ENCODE assay signal across 22 mouse cellular contexts in the genomic region with DNA sequence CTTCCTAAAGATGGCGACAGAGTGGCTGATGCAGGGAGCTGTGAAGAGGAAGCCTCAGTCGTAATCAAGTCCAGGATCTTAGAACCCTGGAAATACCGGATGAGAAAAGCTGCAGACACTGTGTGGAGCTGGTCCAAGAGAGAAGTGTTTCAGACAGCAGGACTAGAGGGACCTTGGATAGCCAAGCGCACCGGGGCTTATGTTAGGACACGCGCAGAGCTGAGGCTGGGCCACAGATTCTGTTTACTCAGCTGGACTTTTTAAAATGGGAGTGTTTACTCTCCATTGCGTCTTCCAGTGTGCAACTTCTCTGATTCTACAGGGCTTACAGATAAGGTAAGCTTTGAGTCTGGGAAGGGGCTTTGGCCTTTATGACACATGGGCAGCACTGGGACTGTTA.
"Had no signal": no experiment of that assay in that cellular context is flagged by ENCODE, and none has a peak within 500 bp of the region (broad histone marks: within the 10 kb centered on the region; RNA-seq: fewer than 3 reads in every experiment).

No protein-coding gene starts in this region.

- H3K4me2 ChIP-seq: limb, embryonic 13.5 days; liver, embryonic 12.5 days; liver, embryonic 15.5 days; midbrain, embryonic 13.5 days; neural tube, embryonic 13.5 days; stomach, embryonic 15.5 days had no signal

- H3K36me3 ChIP-seq: limb, embryonic 10.5 days; limb, embryonic 13.5 days; liver, embryonic 12.5 days; liver, embryonic 15.5 days; midbrain, embryonic 13.5 days; neural tube, embryonic 13.5 days; stomach, embryonic 15.5 days had no signal

- H3K4me3 ChIP-seq: layer of hippocampus, adult 2 months; limb, embryonic 10.5 days; limb, embryonic 13.5 days; liver, embryonic 12.5 days; liver, embryonic 15.5 days; midbrain, embryonic 13.5 days; myocyte; neural tube, embryonic 13.5 days; stomach, embryonic 15.5 days had no signal

- H3K9ac ChIP-seq: limb, embryonic 13.5 days; liver, embryonic 12.5 days; liver, embryonic 15.5 days; midbrain, embryonic 13.5 days; neural tube, embryonic 13.5 days; stomach, embryonic 15.5 days had no signal

- H3K4me1 ChIP-seq: limb, embryonic 10.5 days; limb, embryonic 13.5 days; liver, embryonic 12.5 days; liver, embryonic 15.5 days; midbrain, embryonic 13.5 days; neural tube, embryonic 13.5 days; stomach, embryonic 15.5 days had no signal

- H3K9me3 ChIP-seq: limb, embryonic 10.5 days; limb, embryonic 13.5 days; liver, embryonic 12.5 days; liver, embryonic 15.5 days; midbrain, embryonic 13.5 days; neural tube, embryonic 13.5 days; stomach, embryonic 15.5 days had no signal

- ATAC-seq: liver, embryonic 12.5 days; lung, postnatal 0 days; midbrain, embryonic 13.5 days; midbrain, embryonic 16.5 days had no signal

- H3K27me3 ChIP-seq: limb, embryonic 13.5 days; liver, embryonic 12.5 days; liver, embryonic 15.5 days; midbrain, embryonic 13.5 days; neural tube, embryonic 13.5 days; stomach, embryonic 15.5 days had no signal

- H3K27ac ChIP-seq: layer of hippocampus, adult 2 months; limb, embryonic 10.5 days; limb, embryonic 13.5 days; liver, embryonic 12.5 days; liver, embryonic 15.5 days; midbrain, embryonic 13.5 days; neural tube, embryonic 13.5 days; stomach, embryonic 15.5 days had no signal

- DNase-seq: kidney, adult 11 months; kidney, adult 9 months; kidney, postnatal 25 days; layer of hippocampus, adult 9-11 months; liver; lung, adult 18-20 months; lung, postnatal 4 days; retina, postnatal 1 day; right cerebral cortex, postnatal 25 days; spleen, adult 18-20 months; thymus, postnatal 25 days had no signal
